Mouse (Mus musculus) cerebellum, adult 2 months (tissue): Measurements from ENCODE around the gene Zfp286.

Source experiments
- CTCF ChIP-seq: fragments of 200-500 bp; IDR thresholded peaks from 2 replicates; pipeline ENCODE4 v1.5.1; 2011; ENCODE audit warnings: low read depth, mild to moderate bottlenecking, control low read depth, low read length, moderate library complexity, borderline replicate concordance; ENCODE audit not compliant: insufficient read depth
- POLR2A ChIP-seq: fragments of 200-500 bp; IDR thresholded peaks from 2 replicates; pipeline ENCODE4 v1.6.1; 2011; ENCODE audit warnings: low read length, control low read depth, borderline replicate concordance; ENCODE audit not compliant: insufficient read depth

DNA sequence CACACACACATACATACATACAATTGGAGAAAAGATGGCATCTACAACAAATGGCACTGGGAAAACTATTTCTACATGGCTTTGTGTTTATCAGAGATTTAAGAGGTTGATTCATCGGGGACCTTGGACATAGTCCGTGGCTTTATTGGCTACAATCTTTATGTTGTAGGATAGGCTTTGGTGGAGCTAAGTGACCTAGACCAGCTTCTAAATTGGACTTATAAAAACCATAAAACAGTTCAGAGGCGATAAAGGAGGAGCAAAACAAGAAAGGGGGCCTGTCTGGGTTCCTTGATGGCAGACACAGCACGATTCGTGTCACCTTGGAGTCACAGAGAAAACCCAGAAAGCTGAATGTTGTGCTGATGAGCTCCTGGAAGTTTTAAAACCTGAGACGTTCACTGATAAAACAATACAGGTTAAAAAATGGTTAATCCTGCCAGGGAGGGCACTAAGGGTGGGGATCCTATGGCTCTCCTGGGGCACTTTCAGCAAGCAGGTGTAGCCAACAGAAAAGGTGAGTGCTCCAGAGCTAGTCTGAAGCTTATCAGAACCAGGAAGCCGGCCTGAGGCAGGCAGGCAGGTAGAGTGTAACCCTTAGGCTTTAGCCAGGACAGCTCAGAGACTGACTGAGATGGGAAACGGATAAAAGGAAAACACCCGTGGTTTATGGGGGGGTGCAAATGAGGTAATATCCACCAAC, 28.4 kb downstream of the Zfp286 start:
- no peak for TF ChIP-seq POLR2A
- TF ChIP-seq CTCF, result no peak
